23 mouse cellular contexts compared by ENCODE assay signal in the genomic region with DNA sequence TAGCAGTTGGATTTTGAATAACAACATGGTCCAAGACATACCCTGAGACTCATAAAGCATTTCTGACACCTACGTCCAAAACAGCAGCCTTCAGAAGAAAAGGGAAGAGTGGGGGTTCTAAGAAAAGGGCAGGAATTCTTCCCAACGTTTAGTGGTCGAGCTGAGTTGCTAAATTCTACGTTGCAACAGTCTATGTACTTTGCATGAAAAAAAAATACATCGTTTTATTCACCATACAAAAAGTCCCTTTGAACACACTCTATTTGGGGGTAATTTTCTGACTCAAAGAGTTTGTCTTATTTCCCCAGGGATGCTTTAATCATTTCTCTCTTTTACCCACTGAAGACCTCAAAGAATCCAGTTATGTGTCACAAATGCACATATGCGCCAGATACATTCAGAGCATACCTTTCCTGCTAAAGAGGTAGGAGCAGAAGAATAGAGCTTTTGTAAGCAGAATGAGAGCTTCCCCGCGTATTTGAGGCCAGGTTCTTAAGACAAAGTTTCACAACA.
A peak's percentile ranks its signal among the peaks of the same experiment; 100 is the strongest.
DNase-seq lines count a peak whose midpoint lies in the region; ATAC-seq and TF ChIP-seq lines count a peak whose summit lies in the region.
"Had no signal": no experiment of that assay in that cellular context is flagged by ENCODE, and none has a peak within 500 bp of the region (broad histone marks: within the 10 kb centered on the region; RNA-seq: fewer than 3 reads in every experiment).

No protein-coding gene starts in this region.

- peak; percentile 42; the same call in 1 of the 2 replicates for TF ChIP-seq POLR2A in CH12.LX (IDR thresholded peaks at IDR 0.05; ENCODE audit: low read depth, low read length)

- H3K27me3 ChIP-seq in CH12.LX (replicated peaks): no peaks in the 10 kb centered on the region
- H3K27me3 ChIP-seq in intestine, embryonic 16.5 days (replicated peaks; ENCODE audit: control insufficient read depth, insufficient read depth, low read length): no peaks in the 10 kb centered on the region
- H3K27me3 ChIP-seq: embryonic facial prominence, embryonic 13.5 days; embryonic facial prominence, embryonic 15.5 days; forebrain, embryonic 12.5 days had no signal

- H3K36me3 ChIP-seq in CH12.LX (replicated peaks in 1 of 2; ENCODE audit: control insufficient read depth in 1 of 2, insufficient read depth in 1 of 2, low read length in 1 of 2): no peaks in the 10 kb centered on the region
- H3K36me3 ChIP-seq in intestine, embryonic 16.5 days (ENCODE audit: control insufficient read depth, insufficient read depth, low read length): no peaks in the 10 kb centered on the region
- H3K36me3 ChIP-seq: embryonic facial prominence, embryonic 13.5 days; embryonic facial prominence, embryonic 15.5 days; forebrain, embryonic 10.5 days; forebrain, embryonic 12.5 days had no signal

- peaks cover 28 to 68% of the 10 kb centered on the region in 2 experiments for H3K4me1 ChIP-seq in CH12.LX (ENCODE audit: control insufficient read depth in 1 of 2, insufficient read depth in 2 of 2)
- H3K4me1 ChIP-seq in intestine, embryonic 16.5 days (ENCODE audit: control insufficient read depth, insufficient read depth, low read length): no peaks in the 10 kb centered on the region
- H3K4me1 ChIP-seq: embryonic facial prominence, embryonic 13.5 days; embryonic facial prominence, embryonic 15.5 days had no signal

- WGBS in intestine, embryonic 16.5 days: 76% methylated on average over 8 of the region's 8 CpGs

- TF ChIP-seq EP300 in CH12.LX (IDR thresholded peaks at IDR 0.05; ENCODE audit: low read length): peak; percentile 100

- peak overlapping the region; percentile 95 for H3K27ac ChIP-seq in CH12.LX (ENCODE audit: insufficient read depth, low read depth)
- H3K27ac ChIP-seq in intestine, embryonic 16.5 days (ENCODE audit: low read length): no peak overlapping the region
- H3K27ac ChIP-seq: embryonic facial prominence, embryonic 13.5 days; embryonic facial prominence, embryonic 15.5 days; forebrain, embryonic 10.5 days; forebrain, embryonic 12.5 days had no signal

- dilution Hi-C loops in CH12.LX (cut with MboI; ENCODE audit: extremely low pct_ligation_motif_present, extremely low pct_unique_long_range_greater_than_20kb, low sequenced_read_pairs): no loop called here

- H3K4me3 ChIP-seq in CH12.LX (replicated peaks in 1 of 3; ENCODE audit: low read depth in 2 of 3, low read length in 2 of 3, poor library complexity in 1 of 3): peak overlapping the region in 1 of 3 experiments; percentile 11
- H3K4me3 ChIP-seq in intestine, embryonic 16.5 days (ENCODE audit: low read length): no peak overlapping the region
- H3K4me3 ChIP-seq: embryonic facial prominence, embryonic 13.5 days; embryonic facial prominence, embryonic 15.5 days; erythroblast, embryonic 14.5 days; forebrain, embryonic 10.5 days; forebrain, embryonic 12.5 days had no signal

- ATAC-seq in intestine, embryonic 16.5 days: no peak
- ATAC-seq: CD4-positive, CD25-positive, alpha-beta regulatory T cell, adult 4 months; forebrain, embryonic 14.5 days; forebrain, embryonic 16.5 days had no signal

- peaks cover 5% of the 10 kb centered on the region; the same call in 1 of the 2 replicates for H3K79me2 ChIP-seq in CH12.LX (replicated peaks; ENCODE audit: control insufficient read depth, extremely low read depth, insufficient read depth, poor library complexity, severe bottlenecking)

- TF ChIP-seq CTCF in CH12.LX (conservative IDR thresholded peaks at IDR 0.05 in 1 of 2, IDR thresholded peaks at IDR 0.05 in 1 of 2; ENCODE audit: low read depth in 2 of 2, low read length in 2 of 2): no peak

- H3K9me3 ChIP-seq in CH12.LX (replicated peaks; ENCODE audit: low read length): peaks cover 4% of the 10 kb centered on the region
- no peaks in the 10 kb centered on the region for H3K9me3 ChIP-seq in intestine, embryonic 16.5 days (ENCODE audit: control insufficient read depth, low read length)
- H3K9me3 ChIP-seq: embryonic facial prominence, embryonic 13.5 days; embryonic facial prominence, embryonic 15.5 days; forebrain, embryonic 10.5 days; forebrain, embryonic 12.5 days had no signal

- TF ChIP-seq RAD21 in CH12.LX (IDR thresholded peaks at IDR 0.05; ENCODE audit: low read depth, low read length): peak; percentile 22

- peak; percentile 96 for DNase-seq in CH12.LX (ENCODE audit: extremely low read depth)
- peak; percentile 7 for DNase-seq in mesoderm, embryonic 11.5 days (ENCODE audit: low read depth, low spot score)
- no peak for DNase-seq in adrenal gland, adult 8-10 months
- DNase-seq in spleen, adult 18-20 months: no peak
- DNase-seq: adrenal gland, adult 2 months; adrenal gland, postnatal 14 days; adrenal gland, postnatal 36 days; B cell, adult 2 months; cerebellum, adult 11-12 months; cerebellum, adult 2 months; cerebellum, adult 9-10 months; cerebellum, postnatal 10 days; cerebellum, postnatal 36 days; embryo, embryonic 11 days had no signal

- in situ Hi-C loops in CH12.LX (cut with MboI; ENCODE audit: low pct_ligation_motif_present, low pct_unique_long_range_greater_than_20kb, low sequenced_read_pairs): no loop called here

- H3K4me2 ChIP-seq in CH12.LX (ENCODE audit: insufficient read depth, low read depth, poor library complexity, severe bottlenecking): peak overlapping the region; percentile 94
- H3K4me2 ChIP-seq in intestine, embryonic 16.5 days (ENCODE audit: low read depth, low read length): no peak overlapping the region
- H3K4me2 ChIP-seq: embryonic facial prominence, embryonic 13.5 days; embryonic facial prominence, embryonic 15.5 days; forebrain, embryonic 12.5 days had no signal

- H3K9ac ChIP-seq in CH12.LX (ENCODE audit: insufficient read depth, low read depth): peak overlapping the region; percentile 57
- H3K9ac ChIP-seq in intestine, embryonic 16.5 days (ENCODE audit: low read depth, low read length): no peak overlapping the region
- H3K9ac ChIP-seq: embryonic facial prominence, embryonic 13.5 days; embryonic facial prominence, embryonic 15.5 days; forebrain, embryonic 12.5 days had no signal

TF ChIP-seq in CH12.LX, 34 proteins besides CTCF, POLR2A, EP300 and RAD21:
- no peak; the same call in 1 of the 2 replicates for TF ChIP-seq NELFE (IDR thresholded peaks at IDR 0.05; ENCODE audit: low read depth, low read length)
- no peak for TF ChIP-seq ZC3H11A (IDR thresholded peaks at IDR 0.05; ENCODE audit: low read depth, low read length)
- peak; percentile 99 for TF ChIP-seq MEF2A (IDR thresholded peaks at IDR 0.05; ENCODE audit: borderline replicate concordance, low read depth, low read length)
- TF ChIP-seq E2F4 (IDR thresholded peaks at IDR 0.05; ENCODE audit: insufficient replicate concordance, low read depth, low read length): 0 out of 2 replicates have a peak, but pooled peaks have one; percentile 83
- TF ChIP-seq ZMIZ1 (IDR thresholded peaks at IDR 0.05; ENCODE audit: low read depth, low read length): peak; percentile 76
- TF ChIP-seq SIN3A (IDR thresholded peaks at IDR 0.05; ENCODE audit: low read length): peak; percentile 97
- TF ChIP-seq PAX5 (IDR thresholded peaks at IDR 0.05; ENCODE audit: low read length): no peak
- no peak for TF ChIP-seq GABPA (IDR thresholded peaks at IDR 0.05; ENCODE audit: insufficient replicate concordance, low read depth, low read length)
- TF ChIP-seq ETS1 (conservative IDR thresholded peaks at IDR 0.05; ENCODE audit: low read depth, low read length): peak; percentile 97
- peak; percentile 12; the same call in 1 of the 2 replicates for TF ChIP-seq SMC3 (IDR thresholded peaks at IDR 0.05; ENCODE audit: low read depth, low read length)
- no peak for TF ChIP-seq UBTF (IDR thresholded peaks at IDR 0.05; ENCODE audit: low read depth, low read length)
- TF ChIP-seq MAFK (IDR thresholded peaks at IDR 0.05; ENCODE audit: insufficient replicate concordance, low read length): peak; percentile 96
- TF ChIP-seq ELF1 (IDR thresholded peaks at IDR 0.05; ENCODE audit: low read depth, low read length): no peak
- TF ChIP-seq CHD2 (IDR thresholded peaks at IDR 0.05; ENCODE audit: low read length): peak; percentile 95
- TF ChIP-seq IRF4 (IDR thresholded peaks at IDR 0.05; ENCODE audit: low read depth, low read length): peak; percentile 100
- peak; percentile 36; the same call in 1 of the 2 replicates for TF ChIP-seq POLR2AphosphoS2 (IDR thresholded peaks at IDR 0.05; ENCODE audit: low read depth, low read length)
- no peak for TF ChIP-seq USF1 (IDR thresholded peaks at IDR 0.05; ENCODE audit: low read depth, low read length)
- peak; percentile 93 for TF ChIP-seq BHLHE40 (IDR thresholded peaks at IDR 0.05; ENCODE audit: low read depth, low read length)
- TF ChIP-seq USF2 (conservative IDR thresholded peaks at IDR 0.05; ENCODE audit: low read depth, low read length): no peak
- no peak for TF ChIP-seq ZKSCAN1 (IDR thresholded peaks at IDR 0.05; ENCODE audit: borderline replicate concordance, low read depth, low read length)
- no peak for TF ChIP-seq MXI1 (IDR thresholded peaks at IDR 0.05; ENCODE audit: low read depth, low read length)
- TF ChIP-seq MAZ (IDR thresholded peaks at IDR 0.05; ENCODE audit: low read depth, low read length): peak; percentile 98
- TF ChIP-seq RCOR1 (conservative IDR thresholded peaks at IDR 0.05; ENCODE audit: low read depth, low read length): peak; percentile 98
- TF ChIP-seq MAX (IDR thresholded peaks at IDR 0.05; ENCODE audit: low read length): peak; percentile 64; the same call in 1 of the 2 replicates
- peak; percentile 88 for TF ChIP-seq MYC (IDR thresholded peaks at IDR 0.05; ENCODE audit: low read depth, low read length)
- no peak; the same call in 1 of the 2 replicates for TF ChIP-seq HCFC1 (IDR thresholded peaks at IDR 0.05; ENCODE audit: low read depth, low read length)
- peak; percentile 99 for TF ChIP-seq JUN (IDR thresholded peaks at IDR 0.05; ENCODE audit: insufficient read depth, low read depth, low read length)
- peak; percentile 87 for TF ChIP-seq TBP (conservative IDR thresholded peaks at IDR 0.05; ENCODE audit: low read depth, low read length)
- no peak for TF ChIP-seq CHD1 (IDR thresholded peaks at IDR 0.05; ENCODE audit: low read depth, low read length)
- no peak for TF ChIP-seq NRF1 (IDR thresholded peaks at IDR 0.05; ENCODE audit: low read depth, low read length)
- peak; percentile 100 for TF ChIP-seq TCF12 (IDR thresholded peaks at IDR 0.05; ENCODE audit: low read depth, low read length)
- peak; percentile 97 for TF ChIP-seq ZNF384 (IDR thresholded peaks at IDR 0.05; ENCODE audit: low read depth, low read length)
- peak; percentile 82 for TF ChIP-seq KAT2A (IDR thresholded peaks at IDR 0.05; ENCODE audit: insufficient replicate concordance, low read length)
- peak; percentile 99 for TF ChIP-seq JUND (conservative IDR thresholded peaks at IDR 0.05; ENCODE audit: low read depth, low read length)

Comparison
In these comparisons a context has a peak if more than half of its experiments do, and no peak if none do; other contexts are left out.
1. DNase-seq: peak in CH12.LX (single experiment) and mesoderm, embryonic 11.5 days (single experiment); none in adrenal gland, adult 8-10 months (single experiment) and spleen, adult 18-20 months (0 of 2).